Mouse (Mus musculus) liver, embryonic 14.5 days (tissue): Measurements from ENCODE around the gene Eif5a. TPM values are rescaled to one million over a fixed set of nuclear protein-coding genes. Genes with fewer than 3 reads are reported as not detected.

Experiments used
- ATAC-seq: fragments of 200-750 bp; cut with Nextera tagmentation; 2 replicates; pipeline ENCODE4 v1.8.0; 2017; ENCODE audit warnings: moderate number of reproducible peaks, mild to moderate bottlenecking, moderate library complexity; ENCODE audit not compliant: insufficient read depth
- DNase-seq, 3 experiments: peaks; one replicate each; pipeline ENCODE4 v3.0.0-alpha.2; 2012 to 2013; ENCODE audit warnings: low read depth in 3 of 3, low spot score in 3 of 3
- H3K27ac ChIP-seq: fragments of 300-500 bp; sonication (generic); 2 replicates; pipeline ENCODE4 v1.5.1; 2014; ENCODE audit warnings: moderate library complexity, mild to moderate bottlenecking, control low read depth, inconsistent platforms
- H3K27me3 ChIP-seq: fragments of 300-500 bp; sonication (generic); 2 replicates; pipeline ENCODE4 v1.6.1; 2014; ENCODE audit warnings: mild to moderate bottlenecking, low read length, moderate library complexity; ENCODE audit not compliant: control insufficient read depth, insufficient read depth
- H3K36me3 ChIP-seq: fragments of 300-500 bp; sonication (generic); replicated peaks from 2 replicates; pipeline ENCODE4 v1.6.1; 2014; ENCODE audit warnings: low read depth; ENCODE audit not compliant: control insufficient read depth, insufficient read depth
- H3K4me1 ChIP-seq, 2 experiments: fragments of 200-500 bp in 1 of 2; fragments of 300-500 bp in 1 of 2; sonication (generic) in 1 of 2; replicated peaks; 2 replicates each; pipeline ENCODE4 v1.6.1; 2012 to 2014; ENCODE audit warnings: antibody characterized with exemption in 1 of 2, inconsistent platforms in 1 of 2, low read length in 1 of 2; ENCODE audit not compliant: control insufficient read depth in 2 of 2, insufficient read depth in 2 of 2
- H3K4me2 ChIP-seq: fragments of 300-500 bp; sonication (generic); 2 replicates; pipeline ENCODE4 v1.6.1; 2014; ENCODE audit warnings: low read depth, mild to moderate bottlenecking, control low read depth, moderate library complexity
- H3K4me3 ChIP-seq, 2 experiments: fragments of 200-500 bp in 1 of 2; fragments of 300-500 bp in 1 of 2; sonication (generic) in 1 of 2; 2 replicates each; pipeline ENCODE4 v1.5.1; 2012 to 2014; ENCODE audit warnings: low read depth in 2 of 2, low read length in 2 of 2, mild to moderate bottlenecking in 2 of 2, control low read depth in 1 of 2, inconsistent platforms in 1 of 2, moderate library complexity in 1 of 2; ENCODE audit not compliant: insufficient read depth in 1 of 2
- H3K9ac ChIP-seq: fragments of 300-500 bp; sonication (generic); replicated peaks from 2 replicates; pipeline ENCODE4 v1.6.1; 2014; ENCODE audit warnings: mild to moderate bottlenecking, control low read depth, moderate library complexity
- H3K9me3 ChIP-seq: fragments of 300-500 bp; sonication (generic); 2 replicates; pipeline ENCODE4 v1.6.1; 2016; ENCODE audit warnings: low read length, mixed read lengths; ENCODE audit not compliant: control insufficient read depth
- CTCF ChIP-seq: IDR thresholded peaks from 2 replicates; pipeline ENCODE4 v1.5.1; 2016; ENCODE audit warnings: antibody characterized with exemption, low read depth, control low read depth
- EP300 ChIP-seq: IDR thresholded peaks from 2 replicates; pipeline ENCODE4 v1.6.1; 2016; ENCODE audit warnings: antibody characterized with exemption, low read depth
- WGBS: fragments of 180-500 bp; shearing (Covaris S2); extraction: QIAGEN DNeasy Blood & Tissue Kit; methylation state at CpG from one replicate; pipeline ENCODE4 v1.1.7; 2014; ENCODE audit not compliant: insufficient replicate concordance; 5-methylcytosine and 5-hydroxymethylcytosine counted together
- polyA plus RNA-seq, 2 experiments: library from polyadenylated mRNA; depleted of rRNA in 1 of 2; stranded (reverse) in 1 of 2; unstranded in 1 of 2; fragments of >200 nt; fragmentation: Nextera tagmentation in 1 of 2; extraction: Ambion mirVana in 1 of 2; gene quantifications; 2 replicates each; pipeline versions ENCODE4 v1.2.1 to v1.2.3; 2012 to 2014

Gene Eif5a
- polyA plus RNA-seq, 2 experiments = 846 to 1,316 TPM

GRCm38 (mm10) chr11:69900471-69901405, 21.0 kb downstream of the Eif5a start, which contains the start of the genes 2810408A11Rik and Neurl4:
Gene 2810408A11Rik, minus strand, starts transcription at chr11:69900987.
Gene Neurl4, plus strand, starts transcription at chr11:69901072.
- DNase-seq (peak; percentile 93 to 95 (median 94)), ATAC-seq (peak; percentile 90)
- Histone ChIP-seq H3K4me2 (peak within 1 kb of the TSS; percentile 80), H3K4me1 (peaks cover 8 to 15% of the 10 kb centered on the region in 2 experiments), H3K4me3 (peak within 1 kb of the TSS; percentile 84 to 98), H3K27me3 (no peaks in the 10 kb centered on the region; the same call in 1 of the 2 replicates), H3K36me3 (peaks cover 16% of the 10 kb centered on the region), H3K9me3 (no peaks in the 10 kb centered on the region), H3K27ac (peak within 1 kb of the TSS; percentile 82), H3K9ac (peak within 1 kb of the TSS; percentile 91)
- under 1% methylated on average over 38 of the region's 38 CpGs for WGBS
- TF ChIP-seq EP300 (peak; percentile 15; the same call in 1 of the 2 replicates), CTCF (no peak)

- Histone ChIP-seq H3K9me3 (no peaks in the 10 kb centered on the region), H3K4me1 (peaks cover 14 to 22% of the 10 kb centered on the region in 2 experiments), H3K36me3 (peaks cover 8% of the 10 kb centered on the region), H3K9ac (no peak overlapping the region; the same call in 1 of the 2 replicates), H3K4me2 (peak overlapping the region; percentile 80), H3K27ac (no peak overlapping the region), H3K4me3 (no peak overlapping the region), H3K27me3 (no peaks in the 10 kb centered on the region; the same call in 1 of the 2 replicates)
- TF ChIP-seq EP300 = no peak
- TF ChIP-seq CTCF = no peak
- DNase-seq (no peak), ATAC-seq (no peak)
- WGBS = 48% methylated on average over 4 of the region's 4 CpGs
Measured at GRCm38 (mm10) chr11:69899870-69900269, 21.9 kb downstream of the Eif5a start.

GRCm38 (mm10) chr11:69895291-69895690, 26.5 kb downstream of the Eif5a start, which contains the start of gene Acap1:
Gene Acap1, minus strand, starts transcription at chr11:69895539.
- H3K27ac ChIP-seq = no peak within 1 kb of the TSS
- no peaks in the 10 kb centered on the region for H3K9me3 ChIP-seq
- H3K4me3 ChIP-seq = peak within 1 kb of the TSS in 1 of 2 experiments; percentile 31; a peak in 1 of 4 replicates
- TF ChIP-seq CTCF = no peak
- TF ChIP-seq EP300 = no peak
- peak within 1 kb of the TSS; percentile 36 for H3K4me2 ChIP-seq
- no peaks in the 10 kb centered on the region for H3K36me3 ChIP-seq
- 20% methylated on average over 4 of the region's 4 CpGs for WGBS
- DNase-seq = no peak
- ATAC-seq = peak; percentile 68; the same call in 1 of the 2 replicates
- H3K27me3 ChIP-seq = no peaks in the 10 kb centered on the region; the same call in 1 of the 2 replicates
- peaks cover 8 to 21% of the 10 kb centered on the region in 2 experiments for H3K4me1 ChIP-seq
- no peak within 1 kb of the TSS; the same call in 1 of the 2 replicates for H3K9ac ChIP-seq

GRCm38 (mm10) chr11:69894671-69895070, 27.1 kb downstream of the Eif5a start:
- peaks cover 7 to 15% of the 10 kb centered on the region in 2 experiments for H3K4me1 ChIP-seq
- WGBS = 13% methylated on average over 5 of the region's 5 CpGs
- ATAC-seq = no peak
- no peak for TF ChIP-seq CTCF
- no peak for TF ChIP-seq EP300
- no peaks in the 10 kb centered on the region for H3K9me3 ChIP-seq
- no peaks in the 10 kb centered on the region; the same call in 1 of the 2 replicates for H3K27me3 ChIP-seq
- no peak overlapping the region for H3K9ac ChIP-seq
- H3K4me3 ChIP-seq = no peak overlapping the region
- H3K36me3 ChIP-seq = no peaks in the 10 kb centered on the region
- H3K4me2 ChIP-seq = no peak overlapping the region
- DNase-seq = no peak
- no peak overlapping the region for H3K27ac ChIP-seq

GRCm38 (mm10) chr11:69891482-69891881, 30.3 kb downstream of the Eif5a start:
- H3K9me3 ChIP-seq = no peaks in the 10 kb centered on the region
- no peak for TF ChIP-seq CTCF
- TF ChIP-seq EP300 = no peak
- H3K4me1 ChIP-seq = peaks cover 17 to 32% of the 10 kb centered on the region in 2 experiments
- H3K27ac ChIP-seq = no peak overlapping the region
- H3K27me3 ChIP-seq = no peaks in the 10 kb centered on the region
- H3K36me3 ChIP-seq = no peaks in the 10 kb centered on the region
- H3K9ac ChIP-seq = no peak overlapping the region
- 34% methylated on average over 4 of the region's 4 CpGs for WGBS
- H3K4me2 ChIP-seq = no peak overlapping the region
- H3K4me3 ChIP-seq = no peak overlapping the region
- DNase-seq = no peak
- ATAC-seq = no peak
